Mouse (Mus musculus) activated CD4-positive, CD25-positive, alpha-beta regulatory T cell, adult 4 months (primary cell): ENCODE data around the gene Olfr19. TPM values are rescaled to one million over a fixed set of nuclear protein-coding genes. Genes with fewer than 3 reads are reported as not detected.
"Not testable (repeated sequence)": the region's sequence is repeated elsewhere in the genome, so short reads cannot be mapped to it uniquely, and the experiment has no call there.

Experiments used
- ATAC-seq: one replicate; pipeline ENCODE4 v1.8.0; 2017
- polyA plus RNA-seq, 2 experiments: library from polyadenylated mRNA; unstranded; fragments of 100-300 nt; shearing (Covaris generic); gene quantifications; one replicate each; pipeline ENCODE4 v1.2.1; 2017

The Olfr19 gene
- not detected for polyA plus RNA-seq

DNA sequence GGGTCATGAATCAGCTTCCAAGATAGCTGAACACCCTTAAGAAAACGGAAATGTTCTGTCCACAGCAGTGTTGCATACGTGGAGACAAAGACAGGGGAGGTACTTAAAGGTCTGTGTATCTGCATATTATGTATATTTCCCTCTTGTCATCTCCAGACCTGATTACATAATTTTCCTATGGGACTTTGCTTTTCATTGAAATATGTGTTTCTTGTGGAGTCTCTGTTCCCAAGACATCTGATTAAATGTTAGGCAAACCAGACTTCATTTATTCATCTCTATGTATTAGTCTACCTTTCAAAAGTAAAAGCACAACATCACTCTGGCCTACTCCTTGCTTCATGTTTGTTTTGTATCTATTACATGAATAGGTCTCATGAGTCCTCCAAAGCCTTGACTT lies at the start of gene Olfr19:
TSS of gene Olfr19 (minus strand) at position 101 of the 400 bp plus-strand sequence.
- ATAC-seq = no peak

DNA sequence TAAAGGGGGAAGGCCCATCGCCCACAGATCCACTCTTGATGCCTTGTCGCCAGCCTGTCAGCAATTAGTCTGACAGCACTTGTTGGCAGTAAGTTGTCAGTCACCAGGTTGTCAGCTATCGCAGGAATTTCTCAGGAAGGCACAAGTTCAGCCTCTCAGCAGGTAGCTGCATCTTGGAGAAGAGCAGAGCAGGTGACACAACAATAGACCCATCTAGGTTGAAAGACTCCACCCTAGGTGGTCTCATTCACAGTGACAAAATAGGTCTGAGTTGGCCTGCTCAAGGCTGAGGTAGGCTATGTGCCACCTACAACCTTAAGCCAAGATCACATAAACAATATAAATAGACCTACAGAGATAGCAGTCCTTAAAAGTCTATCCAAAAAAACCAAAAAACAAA lies 8.8 kb upstream of the Olfr19 start:
- ATAC-seq = no peak

GRCm38 (mm10) chr16:16684053-16684452 lies 7.8 kb upstream of the Olfr19 start:
- ATAC-seq = no peak

GRCm38 (mm10) chr16:16664994-16665393 lies 11.2 kb downstream of the Olfr19 start:
- ATAC-seq = no peak

DNA sequence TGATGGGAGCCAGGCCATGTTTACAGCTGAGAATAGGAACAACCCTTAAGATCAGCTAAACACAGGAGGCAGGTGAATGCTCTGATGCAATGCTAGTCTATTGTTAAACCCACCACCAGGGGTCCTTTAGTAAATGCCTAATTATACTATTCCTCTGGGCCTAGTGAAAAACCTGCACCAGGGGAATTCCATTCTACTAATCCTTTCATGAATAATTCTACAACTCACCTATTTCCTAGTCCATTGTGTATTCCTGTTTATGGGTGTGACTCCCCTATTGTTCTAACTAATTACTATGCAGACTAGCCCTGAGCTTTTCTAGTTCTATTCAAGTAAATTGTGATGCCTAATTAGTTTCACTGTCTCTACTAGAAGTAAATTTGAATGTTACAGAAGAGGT lies 11.7 kb downstream of the Olfr19 start:
- ATAC-seq = not testable (repeated sequence)

DNA sequence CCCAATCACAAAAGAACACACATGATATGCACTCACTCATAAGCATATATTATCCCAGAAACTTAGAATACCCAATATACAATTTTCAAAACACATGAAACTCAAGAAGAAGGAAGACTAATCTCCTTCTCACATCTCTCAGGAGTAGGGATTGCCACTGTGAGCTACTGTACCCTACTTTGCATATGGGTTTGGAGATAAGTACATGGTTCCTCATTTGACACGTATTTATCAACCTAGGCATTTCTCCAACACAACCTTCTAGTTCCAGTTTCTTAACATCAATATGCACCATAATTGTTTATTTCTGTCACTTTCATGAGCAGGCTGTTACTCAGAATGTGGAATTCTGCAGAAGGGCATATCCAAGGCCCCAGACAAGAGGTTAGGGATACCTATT lies 31.1 kb downstream of the Olfr19 start:
- ATAC-seq = no peak

DNA sequence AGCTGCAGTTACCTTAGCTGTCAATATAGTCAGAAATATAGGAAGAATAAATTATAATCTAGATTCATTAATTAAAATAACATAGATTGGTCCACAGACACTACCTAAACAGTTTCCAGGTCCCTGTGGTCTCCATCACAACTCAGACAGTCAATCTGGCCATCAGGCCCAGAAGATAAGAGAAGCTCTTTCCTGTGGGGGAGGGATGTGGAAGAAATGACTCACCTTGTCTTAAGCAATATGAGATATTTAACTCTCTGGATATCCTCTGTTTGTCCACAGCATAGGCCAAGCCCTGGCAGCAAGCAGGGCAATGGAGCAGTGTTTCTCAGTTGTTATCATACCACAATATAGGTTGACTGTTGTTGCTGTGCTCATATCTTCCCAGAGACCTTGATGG lies 42.5 kb downstream of the Olfr19 start:
- ATAC-seq = no peak

Other genes with a start within 250 kb of the Olfr19 start
- under 1 TPM in 1 of 2 experiments, not detected in 1; 0.24 TPM for gene Fgd4, start 75.9 kb downstream of the Olfr19 start, polyA plus RNA-seq
- gene Spag6l, start 153.1 kb upstream of the Olfr19 start, polyA plus RNA-seq = under 1 TPM in 1 of 2 experiments, not detected in 1; 0.96 TPM
- under 1 TPM in 1 of 2 experiments, not detected in 1; 0.15 TPM for gene Igll1, start 187.6 kb upstream of the Olfr19 start, polyA plus RNA-seq
- 10 to 100 TPM; 41.5 to 52.3 TPM for gene Top3b, start 194.3 kb upstream of the Olfr19 start, polyA plus RNA-seq
- 1 to 10 TPM; 1.1 to 2.2 TPM for gene Vpreb1, start 194.4 kb upstream of the Olfr19 start, polyA plus RNA-seq
- gene Ppm1f, start 220.1 kb upstream of the Olfr19 start, polyA plus RNA-seq = 10 to 100 TPM in 1 of 2 experiments, 1 to 10 TPM in 1; 9.3 to 14.4 TPM